Mouse (Mus musculus) heart, postnatal 14 days (tissue): ENCODE measurements around the gene Sh3bp1. TPM values are rescaled to one million over a fixed set of nuclear protein-coding genes. Genes with fewer than 3 reads are reported as not detected.

ENCODE experiments used
- DNase-seq, 2 experiments: peaks; one replicate each; pipeline ENCODE4 v3.0.0; 2021 to 2022
- intact Hi-C: fragments of 180-260 bp; cut with DNase I; formaldehyde crosslinking; loops from one replicate; pipeline ENCODE4 v1.15.1; 2025
- long read RNA-seq, 2 experiments: library from polyadenylated mRNA; stranded (forward); transcript quantifications; one replicate each; pipeline ENCODE4 v2.0.0; 2021
- total RNA-seq, 2 experiments: library from RNA; stranded (reverse); gene quantifications; 2 replicates each; pipeline ENCODE4 v1.2.3; 2021

Sh3bp1 gene
- total RNA-seq = 1 to 10 TPM; 4.6 to 6.3 TPM
- long read RNA-seq, experiment 1, partial matches to known transcripts = 0 of 3 reads
- long read RNA-seq, experiment 1, other reads (novel, unspliced or antisense) = 0 of 3 reads
- long read RNA-seq, experiment 2, partial matches to known transcripts = 0 of 3 reads
- long read RNA-seq, experiment 2, other reads (novel, unspliced or antisense) = 2 of 3 reads

DNA sequence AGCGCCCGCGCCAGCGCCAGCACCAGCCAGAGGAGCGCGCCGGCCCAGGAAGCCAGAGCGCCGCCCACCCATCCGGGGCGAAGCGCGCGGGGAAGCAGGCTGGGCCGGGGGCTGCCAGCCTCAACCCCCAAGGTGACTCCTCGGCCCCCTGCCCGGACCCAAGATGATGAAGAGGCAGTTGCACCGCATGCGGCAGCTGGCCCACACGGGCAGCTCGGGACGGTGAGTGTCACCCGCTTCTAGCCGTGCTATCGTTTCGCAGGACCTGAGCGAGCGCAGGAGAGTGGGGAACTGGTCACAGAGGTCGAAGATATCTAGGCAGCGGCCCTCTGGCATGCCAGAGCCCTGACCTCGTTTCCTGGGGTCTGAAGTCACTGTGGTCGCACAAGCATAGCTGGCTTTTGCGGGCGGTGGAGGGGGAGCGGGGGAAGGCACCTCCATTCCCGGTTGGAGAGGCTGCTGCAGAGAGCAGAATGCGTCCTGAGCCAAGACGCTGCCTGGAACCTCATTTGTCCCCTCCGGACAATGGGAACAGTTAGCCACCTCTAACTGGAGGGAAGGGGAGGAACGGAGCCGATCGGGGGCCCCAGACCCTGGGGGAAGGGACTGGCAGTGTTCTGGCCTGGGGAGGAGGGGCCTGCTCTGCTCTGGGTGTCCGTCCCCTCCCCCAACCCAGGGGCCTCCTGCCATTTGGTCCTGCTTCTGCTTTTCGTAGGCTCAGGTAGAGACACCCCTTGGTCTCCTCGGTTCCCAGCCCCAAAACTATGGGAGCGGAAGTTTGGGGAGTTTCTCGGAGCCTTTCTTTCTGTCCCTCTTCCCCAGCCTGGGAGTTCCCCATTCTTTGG lies at the start of gene Sh3bp1:
Gene Sh3bp1, plus strand, starts transcription at position 29 of the 845 bp plus-strand sequence.
- peak; percentile 76 to 77 for DNase-seq
- intact Hi-C loops = no loop called here

DNA sequence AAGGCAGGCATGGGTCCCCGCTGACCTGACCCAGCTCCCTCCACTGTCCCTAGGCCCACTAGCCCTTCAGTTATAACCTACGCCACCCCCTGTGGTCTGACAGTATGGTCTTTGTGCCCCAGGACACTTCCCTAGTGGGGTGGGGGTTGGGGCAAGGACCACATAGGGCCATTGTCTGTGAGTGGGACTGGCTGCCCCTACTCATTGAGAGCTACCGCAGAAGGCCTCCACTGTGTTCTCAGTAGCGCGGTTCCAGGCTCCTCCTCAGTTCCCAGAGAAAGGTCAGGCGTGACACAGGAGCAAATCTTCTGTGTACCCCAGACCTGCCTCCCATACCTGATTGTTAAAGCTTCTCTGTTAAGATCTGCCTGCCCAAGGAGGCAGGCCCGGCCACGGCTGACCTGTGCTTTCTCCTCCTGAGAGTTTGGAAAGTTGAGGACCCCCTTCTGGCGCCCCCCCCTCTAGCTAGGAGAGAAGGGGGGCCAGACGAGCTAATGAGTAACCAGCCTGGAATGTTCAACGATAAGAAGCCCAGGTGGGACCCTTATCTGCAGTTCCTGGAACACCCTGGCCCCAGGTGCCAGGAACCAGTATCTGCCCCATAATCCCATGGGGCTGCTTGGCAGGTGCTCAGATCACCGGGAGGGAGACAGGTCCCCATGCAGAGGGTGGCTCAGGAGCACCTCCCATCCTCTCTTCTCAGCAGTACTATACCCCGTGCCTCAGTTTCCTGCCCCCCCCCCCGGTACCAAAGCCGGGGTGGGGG lies 49.3 kb upstream of the Sh3bp1 start:
- intact Hi-C loops = loop anchor here (1.0 to 5.0 kb wide), 2 partner anchors 23 to 33 kb away; no protein-coding TSS in a partner anchor

DNA sequence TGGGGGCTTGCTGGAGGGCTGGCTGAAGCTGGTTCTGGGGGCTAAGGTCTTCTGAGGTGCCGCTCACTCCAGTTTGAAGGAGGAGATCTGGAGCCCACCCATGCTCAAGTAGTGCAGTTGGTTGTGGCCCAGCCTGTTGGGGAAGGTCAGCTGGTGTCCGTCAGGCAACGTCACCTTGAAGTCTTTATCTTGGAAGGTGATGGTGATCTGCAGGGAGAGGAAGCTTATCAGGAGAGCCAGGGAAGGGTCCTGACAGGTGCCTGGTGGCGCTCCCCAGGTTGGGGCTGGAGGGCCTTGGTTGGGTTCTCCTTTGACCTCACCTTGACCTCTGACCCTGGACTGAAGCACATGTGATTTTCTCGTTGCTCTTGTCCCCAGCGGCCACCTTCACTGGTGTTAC lies 48.6 kb upstream of the Sh3bp1 start:
- intact Hi-C loops = loop anchor here (1.0 to 5.0 kb wide), 2 partner anchors 24 to 34 kb away; no protein-coding TSS in a partner anchor
- DNase-seq = no peak

More for the DNA sequence above, 49.3 kb upstream of the Sh3bp1 start:
- DNase-seq = peak in 1 of 2 experiments; percentile 29

DNA sequence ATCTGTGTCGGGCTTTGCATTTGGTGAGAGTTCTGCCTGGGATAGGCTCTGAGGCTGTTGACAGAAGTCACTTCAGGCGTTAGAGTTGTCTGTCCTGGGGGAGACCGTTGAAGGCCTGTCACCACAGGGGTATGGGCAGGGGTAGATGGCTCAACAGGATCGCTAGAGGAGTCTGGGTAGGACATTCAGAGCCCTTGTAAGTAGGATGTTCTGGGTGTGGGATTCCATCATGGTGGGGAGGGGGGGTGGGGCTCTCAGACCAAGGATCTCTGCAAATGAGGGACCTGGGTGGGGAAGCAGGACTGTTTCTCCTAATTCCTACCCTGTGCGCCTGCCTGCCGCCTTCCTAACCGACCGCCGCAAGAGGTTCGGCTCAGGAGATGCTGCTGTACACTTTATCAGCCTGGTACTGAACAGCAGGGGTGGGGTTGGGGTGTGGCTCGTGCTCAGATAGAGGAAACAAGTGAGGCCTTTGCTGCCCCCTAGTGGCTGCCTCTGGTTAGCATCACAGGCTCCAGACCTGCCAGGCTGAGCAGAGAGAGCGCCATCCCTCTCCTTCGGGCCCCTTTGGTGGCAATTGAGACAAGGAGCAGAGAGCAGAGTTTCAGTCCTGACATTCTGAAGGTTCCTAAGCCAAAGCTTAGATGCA lies 47.9 kb upstream of the Sh3bp1 start:
- intact Hi-C loops = loop anchor here (2.0 to 5.0 kb wide), 2 partner anchors 17 to 34 kb away; no protein-coding TSS in a partner anchor
- DNase-seq = peak; percentile 93 to 95

DNA sequence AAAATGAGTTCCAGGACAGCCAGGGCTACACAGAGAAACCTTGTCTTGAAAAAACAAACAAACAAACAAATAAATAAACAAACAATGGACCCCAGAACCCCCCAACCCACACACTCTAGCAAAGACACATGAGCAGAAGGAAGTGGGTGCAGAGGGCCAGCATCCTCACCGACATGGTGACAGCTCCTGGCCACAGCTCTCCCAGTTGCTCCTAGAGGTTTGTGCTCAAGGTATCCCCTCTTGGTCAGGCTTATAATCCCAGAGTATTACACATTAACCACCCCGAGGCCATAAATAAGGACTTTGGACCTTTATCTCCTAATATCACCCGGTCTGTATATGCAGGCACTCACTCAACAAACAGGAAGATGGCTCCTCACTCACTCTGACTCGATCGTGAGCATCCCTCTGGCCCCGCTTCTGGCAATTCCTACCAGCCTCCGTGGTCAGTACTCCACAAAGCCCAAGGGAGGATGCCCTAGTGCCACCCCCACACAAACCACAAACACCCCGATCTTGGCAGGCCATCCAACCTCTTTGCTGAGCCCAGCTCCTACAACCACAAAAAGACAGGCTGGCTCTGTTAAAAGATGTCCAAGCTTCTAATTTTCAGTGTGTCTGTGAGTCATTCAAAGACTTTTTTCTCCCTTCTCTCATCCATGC lies 44.1 kb upstream of the Sh3bp1 start, which contains the start of gene Lgals2:
Gene Lgals2, minus strand, starts transcription at position 227 of the 663 bp plus-strand sequence.
- no peak for DNase-seq
- intact Hi-C loops = no loop called here

DNA sequence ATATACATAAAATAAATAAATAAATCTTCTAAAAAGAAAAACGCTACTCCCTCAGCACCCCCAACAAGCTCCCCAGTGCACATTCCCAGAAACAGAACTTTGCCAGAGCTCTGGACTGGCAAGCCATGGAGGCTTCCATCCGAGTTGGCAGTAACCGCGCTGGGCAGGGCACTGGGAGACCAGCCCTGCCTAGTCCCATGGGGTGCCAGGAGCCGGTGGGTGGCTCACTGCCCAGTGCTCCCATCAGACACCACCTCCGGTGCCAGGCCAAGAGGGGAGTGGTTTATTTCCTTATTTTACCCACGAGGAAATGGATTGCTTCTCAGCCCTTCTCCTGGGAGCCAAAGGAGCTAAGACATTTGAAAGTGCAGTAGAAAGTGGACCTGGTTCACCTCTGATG lies 42.6 kb upstream of the Sh3bp1 start:
- DNase-seq = peak in 1 of 2 experiments; percentile 50
- intact Hi-C loops = no loop called here

DNA sequence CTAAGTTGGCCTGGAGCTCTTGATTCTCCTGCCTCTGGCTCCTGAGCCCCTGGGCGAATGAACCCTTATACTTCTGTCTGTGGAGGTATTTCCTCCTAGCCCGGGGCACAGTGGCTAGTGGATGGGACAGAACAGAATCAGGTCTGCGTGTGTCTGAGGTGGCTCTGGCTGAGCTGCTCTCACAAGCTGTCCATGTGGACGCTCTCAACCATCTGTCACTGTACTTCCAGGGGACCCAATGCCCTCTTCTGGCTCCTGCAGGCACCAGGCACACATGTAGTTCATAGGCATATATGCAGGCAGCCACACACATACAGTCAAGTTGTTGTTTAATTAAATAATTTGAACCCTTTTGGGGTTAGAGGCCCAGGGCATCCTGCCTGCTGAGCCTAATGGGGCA lies 40.3 kb upstream of the Sh3bp1 start:
- no peak for DNase-seq
- intact Hi-C loops = no loop called here

DNA sequence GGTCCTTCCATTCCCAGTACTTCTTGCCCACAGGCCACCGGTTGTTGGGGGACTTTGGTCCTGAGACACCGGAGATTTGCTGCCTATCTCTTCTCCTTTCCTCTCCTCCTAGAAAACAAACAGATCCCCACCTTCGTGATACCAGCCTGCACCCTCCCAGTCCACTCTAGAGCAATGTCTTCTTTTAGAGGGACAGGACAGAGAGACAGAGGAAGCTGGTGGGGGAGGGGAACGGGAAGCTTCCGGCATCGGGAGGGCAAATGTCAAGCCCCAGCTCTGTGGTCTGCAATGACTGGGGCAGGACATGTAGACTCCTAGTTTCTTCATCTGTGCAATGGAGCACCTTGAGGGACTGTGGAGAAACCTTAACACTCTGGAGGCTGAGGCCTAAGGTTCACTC lies 39.9 kb upstream of the Sh3bp1 start:
- intact Hi-C loops = no loop called here

DNA sequence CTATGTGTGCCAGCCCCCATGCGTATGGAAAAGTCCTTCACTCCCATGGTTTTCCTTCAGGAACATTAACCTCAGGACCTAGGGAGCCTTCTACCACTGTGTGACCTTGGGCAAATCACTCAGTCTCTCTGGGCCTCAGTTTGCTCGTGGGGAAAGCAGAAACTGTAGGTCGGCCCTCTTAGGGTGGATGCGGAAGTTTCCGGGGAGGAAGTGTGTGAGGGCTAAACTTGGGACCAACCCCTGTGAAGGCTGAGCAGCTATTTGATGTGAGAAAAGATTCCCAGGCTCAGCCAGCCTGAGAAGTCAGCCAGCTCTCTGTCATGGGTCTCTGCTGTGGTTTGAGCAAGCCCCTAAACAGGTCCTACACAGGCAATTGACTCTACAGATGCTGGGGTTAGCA lies 37.3 kb upstream of the Sh3bp1 start:
- intact Hi-C loops = no loop called here
- no peak for DNase-seq

More for the DNA sequence above, 39.9 kb upstream of the Sh3bp1 start:
- peak in 1 of 2 experiments; percentile 24 for DNase-seq

DNA sequence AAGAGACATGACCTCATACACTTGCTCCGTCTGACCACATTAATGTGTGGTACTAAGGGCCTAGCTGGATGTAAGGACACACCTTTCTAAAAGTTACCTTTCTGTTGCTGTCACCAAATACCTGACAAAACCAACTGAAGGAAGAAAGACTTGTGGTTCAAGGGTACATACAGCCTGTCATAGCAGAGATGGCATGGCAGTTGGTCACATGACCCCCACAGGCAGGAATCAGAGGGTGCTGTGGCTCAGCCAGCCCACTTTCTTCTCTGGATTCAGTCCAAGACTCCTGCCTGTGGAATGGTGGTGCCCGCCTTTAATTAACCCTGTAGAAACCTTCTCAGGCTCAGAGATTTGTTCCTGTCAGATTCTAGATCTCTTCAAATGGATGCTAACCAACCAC lies 36.4 kb upstream of the Sh3bp1 start:
- no peak for DNase-seq
- intact Hi-C loops = no loop called here

DNA sequence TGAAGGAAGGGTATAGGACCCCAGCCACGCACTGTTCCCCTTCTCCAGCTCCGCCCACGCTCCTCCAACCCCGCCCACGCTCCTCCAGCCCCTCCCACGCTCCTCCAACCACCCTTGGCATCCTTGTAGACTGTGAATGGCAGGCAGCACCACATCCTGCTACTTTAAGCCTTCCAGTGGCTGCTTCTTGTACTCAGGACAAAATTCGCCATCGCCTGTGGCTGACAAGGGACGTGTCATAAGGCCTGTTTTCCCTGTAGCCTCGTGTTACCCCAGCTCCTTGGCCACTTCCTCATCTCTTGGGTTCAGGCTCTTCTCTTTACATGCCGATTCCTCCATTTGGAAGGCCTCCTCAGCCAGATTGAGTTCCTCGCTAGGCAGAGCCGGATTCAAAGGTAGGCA lies 35.7 kb upstream of the Sh3bp1 start:
- peak in 1 of 2 experiments; percentile 29 for DNase-seq

DNA sequence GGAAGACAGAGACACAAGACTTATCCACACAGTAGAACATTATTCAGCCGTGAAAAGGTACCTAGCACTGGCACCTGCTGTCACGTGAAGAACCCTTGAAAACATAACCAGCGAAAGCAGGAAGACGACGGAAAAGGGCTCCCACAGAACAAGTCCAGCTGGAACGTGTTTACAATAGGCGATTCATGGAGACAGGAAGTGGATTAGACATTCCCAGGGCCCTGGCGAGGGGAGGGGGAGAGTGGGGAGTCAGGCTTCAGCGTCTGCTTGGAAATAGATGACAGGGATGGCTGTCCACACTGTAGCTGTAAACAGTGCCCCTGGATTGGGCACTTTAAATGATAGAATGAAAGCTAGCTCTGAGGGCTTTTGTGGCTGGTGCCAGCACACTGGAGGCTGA lies 31.2 kb upstream of the Sh3bp1 start:
- DNase-seq = peak in 1 of 2 experiments; percentile 59
- intact Hi-C loops = loop anchor here (2.0 to 5.0 kb wide), 2 partner anchors 16 to 246 kb away; no protein-coding TSS in a partner anchor

More for the DNA sequence above, 35.7 kb upstream of the Sh3bp1 start:
- intact Hi-C loops = no loop called here

DNA sequence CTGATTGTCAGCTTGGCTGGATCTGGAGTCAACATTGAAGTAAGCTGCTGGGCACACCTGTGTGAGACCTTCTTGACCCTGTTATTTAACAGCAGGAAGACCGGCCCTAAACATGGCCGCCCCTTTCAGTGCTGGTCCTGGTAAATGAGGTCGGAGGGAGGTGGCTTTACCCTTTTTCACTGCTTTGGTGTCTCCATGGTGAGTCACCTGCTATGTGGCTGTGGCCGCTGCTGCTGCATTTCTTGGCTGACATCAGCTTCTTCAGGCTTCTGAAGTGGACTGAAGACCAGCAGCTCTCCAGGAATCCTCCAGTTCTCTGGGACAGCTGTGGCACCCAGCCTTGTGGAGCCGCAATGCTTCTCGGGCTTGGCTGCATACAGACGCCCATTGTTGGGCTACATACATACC lies 30.7 kb upstream of the Sh3bp1 start:
- intact Hi-C loops = loop anchor here (2.0 to 5.0 kb wide), 2 partner anchors 16 to 247 kb away; no protein-coding TSS in a partner anchor
- no peak for DNase-seq

DNA sequence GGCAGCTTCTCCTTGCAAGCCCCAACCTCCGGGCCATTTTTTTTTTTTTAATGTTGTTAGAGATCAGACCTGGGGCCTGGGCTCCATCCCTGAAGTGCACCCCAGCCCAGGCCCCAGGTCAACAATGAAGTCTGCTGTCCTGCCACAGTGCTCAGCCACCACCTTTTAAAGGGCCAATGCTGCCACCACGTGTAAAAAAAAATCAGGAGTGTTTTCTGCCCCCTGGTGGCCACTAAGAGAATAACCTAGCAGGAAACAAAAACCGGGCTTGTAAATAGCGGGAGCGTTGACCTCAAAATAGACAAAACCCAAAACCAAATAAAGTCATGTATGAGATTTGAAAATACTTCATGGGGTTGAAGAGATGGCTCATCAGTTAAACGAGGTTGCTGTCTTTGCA lies 29.8 kb upstream of the Sh3bp1 start:
- intact Hi-C loops = loop anchor here (1.0 to 5.0 kb wide), 3 partner anchors 17 to 247 kb away; no protein-coding TSS in a partner anchor
- peak; percentile 62 to 68 for DNase-seq

DNA sequence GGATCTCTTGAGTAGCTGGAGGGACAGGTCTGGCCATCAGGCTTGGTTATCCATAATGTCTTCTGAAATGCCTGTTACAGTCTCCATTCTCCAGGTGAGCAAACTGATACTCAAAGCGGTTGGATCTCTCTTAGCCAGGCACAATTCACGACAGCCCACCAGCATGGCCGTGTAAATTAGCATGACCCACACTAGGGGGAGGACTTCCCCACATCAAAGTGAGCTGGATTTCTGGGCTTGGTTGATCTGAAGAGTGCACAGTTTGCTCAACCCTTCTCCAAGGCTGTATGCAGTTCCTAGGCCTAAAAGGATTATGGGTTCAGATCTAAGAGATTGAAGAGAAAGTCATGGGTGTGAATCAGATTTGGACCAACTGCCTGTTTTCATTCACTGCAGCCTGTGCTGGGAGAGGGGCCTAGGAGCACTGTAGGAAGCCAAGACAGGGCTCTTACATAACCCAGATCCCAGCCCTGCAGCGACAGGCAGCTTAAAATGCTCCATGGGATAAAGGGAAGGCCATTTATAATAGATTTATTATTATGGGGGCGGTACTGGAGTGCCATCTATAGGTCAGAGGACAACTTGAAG lies 27.5 kb upstream of the Sh3bp1 start:
- intact Hi-C loops = no loop called here
- no peak for DNase-seq

DNA sequence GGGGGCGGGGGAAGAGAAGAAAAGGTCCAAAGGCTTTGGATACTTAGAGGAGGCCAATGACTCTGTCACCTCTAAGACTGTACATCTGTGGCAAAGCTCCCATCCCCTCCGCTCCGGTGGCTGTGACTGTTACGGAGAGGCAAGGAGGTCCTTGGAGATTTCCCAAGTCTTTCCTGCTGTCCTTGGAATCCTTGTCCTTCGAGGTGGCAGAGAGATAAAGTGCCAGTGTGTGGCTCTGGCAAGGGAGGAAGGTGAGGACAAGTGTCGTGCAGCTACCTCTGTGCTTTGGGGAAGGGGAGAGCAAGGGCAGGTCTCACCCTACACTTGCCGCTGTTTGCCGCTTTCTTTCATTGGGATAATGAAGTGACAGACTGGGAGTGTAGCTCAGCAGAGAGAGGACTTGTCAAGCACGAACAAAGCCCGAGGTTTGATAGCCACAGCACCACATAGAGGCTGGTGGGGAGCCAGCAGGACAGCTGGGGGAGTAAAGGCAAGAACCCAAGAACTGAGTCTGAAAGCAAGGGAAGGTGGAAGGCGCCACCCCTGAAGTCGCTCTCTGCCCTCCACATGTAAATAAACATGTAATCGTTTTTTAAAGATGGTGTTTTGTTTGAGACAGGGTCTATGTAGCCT lies 25.6 kb upstream of the Sh3bp1 start:
- intact Hi-C loops = no loop called here
- no peak for DNase-seq

DNA sequence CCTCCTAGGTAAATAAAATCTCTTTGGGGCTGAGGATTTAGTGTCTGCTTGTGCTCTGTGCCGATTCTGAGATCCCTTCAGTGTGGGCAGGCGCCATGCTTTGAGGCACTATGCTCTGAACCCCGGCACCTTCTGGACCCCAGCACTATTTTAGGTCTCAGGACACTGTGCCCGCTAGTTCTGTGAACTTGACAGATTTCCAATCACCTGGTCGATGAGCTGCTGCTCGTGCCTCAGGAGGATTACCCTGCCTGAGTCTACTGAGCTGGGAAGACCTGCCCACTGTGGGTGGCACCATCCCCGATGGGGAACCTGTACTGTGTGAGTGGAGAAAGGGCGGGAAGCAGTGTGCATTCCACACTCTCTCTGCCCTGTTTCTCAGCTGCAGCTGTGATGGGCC lies 24.6 kb upstream of the Sh3bp1 start:
- no peak for DNase-seq
- intact Hi-C loops = no loop called here

DNA sequence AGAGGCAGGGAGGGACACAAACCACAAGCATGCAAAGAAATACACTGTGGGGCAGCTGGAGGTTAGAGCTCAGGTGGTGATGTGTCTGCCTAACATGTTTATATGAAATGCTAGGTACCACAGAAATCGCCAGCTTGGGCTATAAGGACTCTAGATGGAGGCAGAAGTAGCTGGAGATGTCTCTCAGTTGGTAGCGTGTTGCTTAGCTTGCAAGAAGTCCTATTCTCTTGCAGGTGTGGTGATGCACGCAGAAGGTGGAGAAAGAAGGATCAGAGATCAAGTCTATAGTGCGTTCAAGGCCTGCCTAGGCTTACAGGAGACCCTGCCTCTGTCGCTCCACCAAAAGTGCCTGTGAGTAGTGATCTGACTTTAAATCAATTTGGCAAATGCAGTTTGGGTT lies 24.0 kb upstream of the Sh3bp1 start:
- no peak for DNase-seq
- intact Hi-C loops = no loop called here

DNA sequence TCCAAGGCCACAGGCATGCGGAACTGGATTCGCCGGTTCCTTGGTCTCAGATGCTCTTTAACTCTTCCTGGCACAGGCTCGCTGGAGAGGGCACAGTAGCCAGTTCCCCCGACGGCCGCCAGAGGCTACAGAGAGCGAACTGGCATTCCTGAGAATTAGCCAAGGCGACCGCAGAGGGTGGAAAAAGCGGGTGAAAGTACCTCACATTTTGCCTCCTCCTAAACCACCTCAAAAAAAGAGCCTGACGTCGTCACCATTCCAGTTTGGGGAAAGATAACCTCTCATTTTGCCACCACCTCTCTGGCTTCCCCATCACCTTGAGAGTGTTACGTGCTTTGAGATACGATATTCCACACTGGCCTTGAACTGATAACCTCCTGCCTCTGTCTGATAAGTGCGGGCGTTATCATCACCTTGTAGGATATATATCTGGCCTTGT lies 23.3 kb upstream of the Sh3bp1 start:
- intact Hi-C loops = no loop called here
- DNase-seq = peak; percentile 69 to 84
